Mouse (Mus musculus) brain, embryonic 14.5 days (tissue): ENCODE results near the gene Bbof1.

Source experiments
- CTCF ChIP-seq: fragments of 200-500 bp; IDR thresholded peaks from 2 replicates; pipeline ENCODE4 v1.5.1; 2012; ENCODE audit warnings: inconsistent platforms, mild to moderate bottlenecking, moderate library complexity, borderline replicate concordance; ENCODE audit not compliant: insufficient read depth, insufficient read length; ENCODE audit errors: extremely low read depth
- POLR2A ChIP-seq: fragments of 200-500 bp; IDR thresholded peaks from 2 replicates; pipeline ENCODE4 v1.6.1; 2012; ENCODE audit warnings: mild to moderate bottlenecking, inconsistent platforms, borderline replicate concordance; ENCODE audit not compliant: poor library complexity, insufficient read depth, insufficient read length, severe bottlenecking; ENCODE audit errors: extremely low read depth

- no peak for TF ChIP-seq POLR2A
- no peak for TF ChIP-seq CTCF
Observed at GRCm38 (mm10) chr12:84447386-84447785, 38.5 kb downstream of the Bbof1 start.
